Mouse (Mus musculus) lung, adult 2 months (tissue): ENCODE measurements around the gene Prrc2b. TPM values are rescaled to one million over a fixed set of nuclear protein-coding genes. Genes with fewer than 3 reads are reported as not detected.

Experiments
- DNase-seq: peaks from one replicate; pipeline ENCODE4 v3.0.0; 2022
- H3K4me1 ChIP-seq: fragments of 200-500 bp; 2 replicates; pipeline ENCODE4 v1.6.1; 2011; ENCODE audit warnings: low read length; ENCODE audit not compliant: control insufficient read depth, insufficient read depth
- H3K4me3 ChIP-seq: fragments of 200-500 bp; replicated peaks from 2 replicates; pipeline ENCODE3; 2011; ENCODE audit warnings: low read depth, mild to moderate bottlenecking, control low read depth, low read length; ENCODE audit errors: extremely low read depth
- CTCF ChIP-seq: fragments of 200-500 bp; IDR thresholded peaks from 2 replicates; pipeline ENCODE4 v1.5.1; 2011; ENCODE audit warnings: mild to moderate bottlenecking, low read length, control low read depth; ENCODE audit not compliant: insufficient read depth
- POLR2A ChIP-seq: fragments of 200-500 bp; IDR thresholded peaks from 2 replicates; pipeline ENCODE4 v1.6.1; 2011; ENCODE audit warnings: low read depth, mild to moderate bottlenecking, control low read depth, low read length, borderline replicate concordance; ENCODE audit errors: extremely low read depth
- WGBS: fragments of 180-500 bp; shearing (Covaris S2); methylation state at CpG from one replicate; pipeline ENCODE4 v1.1.7; 2018; 5-methylcytosine and 5-hydroxymethylcytosine counted together
- polyA plus RNA-seq: library from polyadenylated mRNA; depleted of rRNA; stranded (reverse); fragments of >200 nt; gene quantifications from 2 replicates; pipeline ENCODE4 v1.2.3, GENCODE M21; 2012; rRNA removed

Prrc2b gene
- polyA plus RNA-seq, 1 experiment: 68.5 TPM

DNA sequence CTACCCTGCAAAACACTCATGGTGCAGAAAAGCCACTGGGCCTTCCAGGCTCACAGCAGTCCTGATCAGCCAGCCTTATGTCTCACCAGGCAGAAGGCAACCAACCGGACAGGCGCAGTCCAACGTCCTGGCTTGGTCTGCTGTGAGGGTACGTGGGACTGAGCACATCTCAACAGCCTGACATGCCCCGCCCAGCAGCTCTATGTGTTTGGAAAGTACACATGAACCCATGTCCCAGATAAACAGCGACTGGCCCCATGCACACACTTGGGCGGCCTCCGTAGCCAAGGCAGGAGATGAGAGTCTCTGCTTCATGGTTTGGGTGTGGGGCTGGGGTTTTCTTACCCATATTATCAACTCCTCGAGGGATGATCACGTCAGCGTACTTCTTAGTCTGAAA is 105.4 kb downstream of the Prrc2b start:
- WGBS: 87% methylated on average over 11 of the region's 11 CpGs

DNA sequence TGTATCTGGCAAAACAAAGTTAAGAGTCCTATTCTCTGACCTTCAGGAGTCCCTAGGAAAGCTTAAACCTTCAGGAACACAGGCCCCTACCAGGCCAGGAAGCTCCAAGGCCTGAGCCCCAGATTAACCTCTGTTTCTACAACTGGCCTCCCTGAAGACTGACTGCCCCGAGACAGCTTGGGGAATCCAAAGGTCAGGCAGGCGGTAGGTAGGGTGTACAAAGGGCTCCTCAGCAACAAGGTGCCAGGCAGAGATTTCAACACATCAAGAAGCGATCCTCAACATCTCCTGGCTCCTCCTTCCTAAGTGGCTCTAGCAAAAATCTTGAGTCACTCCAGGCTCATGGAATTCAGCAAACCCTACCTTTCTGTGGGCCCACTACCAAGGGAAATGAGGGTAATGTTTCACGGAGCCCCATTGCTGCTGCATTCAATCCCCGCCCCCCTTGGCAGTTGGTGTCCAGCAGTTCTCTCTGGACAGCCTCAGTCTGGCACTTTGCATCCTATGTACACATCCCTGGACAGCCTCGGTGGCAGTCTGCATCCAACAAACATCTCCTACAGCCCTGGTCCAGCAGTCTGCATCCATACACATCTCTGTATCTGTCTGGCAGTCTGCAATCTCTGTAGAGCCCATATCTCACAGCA is 108.1 kb downstream of the Prrc2b start:
- WGBS: 42% methylated on average over 6 of the region's 6 CpGs
- no peak for DNase-seq
- H3K4me1 ChIP-seq: no peaks in the 10 kb centered on the region; the same call in 1 of the 2 replicates
- TF ChIP-seq CTCF (no peak), POLR2A (no peak)
- peak overlapping the region; percentile 51 for H3K4me3 ChIP-seq

More for the DNA sequence above, 105.4 kb downstream of the Prrc2b start:
- Histone ChIP-seq H3K4me1 (no peaks in the 10 kb centered on the region; the same call in 1 of the 2 replicates), H3K4me3 (no peak overlapping the region)
- TF ChIP-seq POLR2A: no peak
- no peak for TF ChIP-seq CTCF
- no peak for DNase-seq

DNA sequence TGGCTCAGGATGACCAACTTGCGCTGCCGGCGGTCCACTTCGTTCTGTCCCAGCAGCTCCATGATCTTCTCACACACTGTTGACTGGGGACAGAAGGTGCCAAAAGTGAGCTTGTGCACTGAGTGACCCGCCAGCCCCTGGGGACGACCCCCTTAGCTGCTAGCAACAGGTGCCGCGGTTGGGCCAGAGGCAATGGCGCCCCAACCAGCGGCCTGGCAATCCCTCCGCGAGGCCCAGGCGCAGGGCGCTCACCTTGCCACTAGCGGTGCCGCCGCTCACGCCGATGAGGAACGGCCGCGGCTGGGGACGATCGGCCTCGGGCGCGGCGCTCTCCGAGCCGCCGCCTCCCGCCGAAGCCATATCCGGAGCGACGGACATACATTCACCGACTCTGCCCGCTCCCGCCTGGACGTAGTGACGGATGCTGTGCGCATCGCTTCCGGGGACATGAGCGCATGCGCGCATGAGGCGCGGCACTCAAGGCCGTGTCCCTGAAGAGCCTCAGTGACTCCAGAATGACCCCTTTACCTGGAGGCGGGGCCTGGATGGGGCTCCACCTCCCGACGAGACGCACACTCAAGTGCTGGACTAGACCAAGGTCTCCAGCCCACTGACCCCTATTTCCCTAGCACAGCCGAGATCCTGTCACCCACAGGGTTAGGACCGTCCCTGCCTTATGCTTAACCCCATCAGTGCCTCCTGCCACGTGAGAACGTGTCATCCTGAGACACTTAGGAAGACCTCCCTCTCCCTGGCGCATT is 109.0 kb downstream of the Prrc2b start, which contains the start of gene Uck1:
Gene Uck1, minus strand, starts transcription at position 503 of the 761 bp plus-strand sequence.
- 1% methylated on average over 59 of the region's 59 CpGs for WGBS
- DNase-seq: peak; percentile 88
- H3K4me1 ChIP-seq: no peaks in the 10 kb centered on the region; the same call in 1 of the 2 replicates
- TF ChIP-seq CTCF: no peak
- TF ChIP-seq POLR2A: peak; percentile 92; the same call in 1 of the 2 replicates
- H3K4me3 ChIP-seq: peak within 1 kb of the TSS; percentile 61

DNA sequence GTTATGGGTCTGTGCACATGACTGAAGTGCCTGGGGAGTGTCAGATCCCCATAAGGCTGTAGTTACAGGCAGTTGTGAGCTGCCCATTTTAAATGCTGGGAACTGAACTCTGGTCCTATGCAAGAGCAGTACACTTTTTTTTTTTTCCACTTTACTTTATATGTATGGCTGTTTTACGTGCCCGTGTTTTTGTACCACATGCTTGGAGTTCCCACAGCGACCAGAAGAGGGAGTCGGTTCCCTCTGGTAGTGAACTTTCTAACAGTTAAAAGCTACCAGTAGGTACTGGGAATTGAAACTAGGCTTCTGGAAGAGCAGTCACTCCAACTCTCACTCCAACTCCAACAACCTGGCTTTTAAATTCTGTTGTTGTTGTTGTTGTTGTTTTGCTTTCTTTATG is 109.8 kb downstream of the Prrc2b start:
- H3K4me1 ChIP-seq: no peaks in the 10 kb centered on the region; the same call in 1 of the 2 replicates
- TF ChIP-seq CTCF (peak; percentile 34; the same call in 1 of the 2 replicates), POLR2A (no peak)
- no peak for DNase-seq
- no peak overlapping the region for H3K4me3 ChIP-seq
- 30% methylated on average over 4 of the region's 4 CpGs for WGBS

DNA sequence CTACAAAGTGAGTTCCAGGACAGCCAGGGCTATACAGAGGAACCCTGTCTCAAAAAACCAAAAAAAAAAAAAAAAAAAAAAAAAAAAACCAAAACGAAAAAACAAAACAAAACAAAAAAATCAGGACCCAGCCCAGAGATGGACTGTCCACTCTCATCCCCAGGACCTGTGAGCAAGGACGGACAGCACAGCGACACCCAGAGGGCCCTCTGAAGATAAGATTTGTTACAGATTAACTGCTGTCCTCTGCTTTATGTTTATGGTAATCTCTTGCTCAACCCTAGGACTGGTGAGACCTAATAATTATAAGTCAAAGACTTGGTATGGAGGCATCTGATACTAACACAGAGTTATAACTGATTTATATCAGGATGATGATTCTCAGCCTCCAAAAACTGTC is 124.9 kb downstream of the Prrc2b start:
- 77% methylated on average over 3 of the region's 3 CpGs for WGBS
- H3K4me3 ChIP-seq: no peak overlapping the region
- no peaks in the 10 kb centered on the region for H3K4me1 ChIP-seq
- DNase-seq: no peak
- TF ChIP-seq POLR2A (no peak), CTCF (no peak)

DNA sequence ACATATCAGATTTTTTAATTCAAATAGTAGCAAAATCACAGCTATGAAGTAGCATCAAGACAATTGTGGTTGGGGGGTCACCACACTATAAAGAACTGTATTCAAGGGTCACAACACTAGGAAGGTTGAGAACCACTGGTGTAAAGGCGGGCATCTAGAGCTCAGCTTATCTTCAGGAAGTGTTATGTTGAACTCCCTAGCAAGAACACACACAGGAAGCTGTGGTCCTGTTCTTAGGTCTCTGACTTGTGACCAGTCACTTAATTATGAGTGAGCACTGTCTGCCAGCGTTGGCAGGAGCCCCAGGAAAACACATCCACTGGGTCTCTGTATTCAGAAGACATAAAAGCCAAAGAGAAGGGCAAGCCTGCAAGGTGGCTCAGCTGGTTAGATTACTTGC is 131.4 kb downstream of the Prrc2b start:
- 54% methylated on average over 2 of the region's 2 CpGs for WGBS
- no peak for DNase-seq
- TF ChIP-seq POLR2A (no peak), CTCF (no peak)
- Histone ChIP-seq H3K4me3 (no peak overlapping the region), H3K4me1 (peaks cover 6% of the 10 kb centered on the region)

DNA sequence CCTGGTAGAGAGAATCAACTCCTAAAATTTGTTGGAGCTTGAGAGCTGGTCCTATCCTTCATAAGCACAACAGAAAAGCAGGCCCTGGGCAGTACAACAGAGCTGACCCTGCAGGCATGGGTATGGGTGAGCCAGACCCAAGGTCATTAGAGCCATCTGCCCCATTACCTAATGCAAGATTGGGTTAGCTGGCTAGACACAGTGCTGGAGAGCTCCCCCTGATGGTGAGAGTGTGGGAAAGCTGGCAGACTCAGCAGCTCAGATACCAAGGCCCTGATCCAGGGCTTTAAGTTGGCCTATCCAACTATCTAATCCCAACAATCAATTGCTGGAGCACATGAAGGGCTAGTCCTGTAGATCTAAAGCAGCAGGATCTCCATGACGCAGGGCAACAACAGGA is 131.8 kb downstream of the Prrc2b start:
- DNase-seq: peak; percentile 52
- TF ChIP-seq POLR2A: no peak
- peak; percentile 90 for TF ChIP-seq CTCF
- 90% methylated on average over 1 of the region's 1 CpGs for WGBS
- Histone ChIP-seq H3K4me1 (peaks cover 6% of the 10 kb centered on the region), H3K4me3 (no peak overlapping the region)

DNA sequence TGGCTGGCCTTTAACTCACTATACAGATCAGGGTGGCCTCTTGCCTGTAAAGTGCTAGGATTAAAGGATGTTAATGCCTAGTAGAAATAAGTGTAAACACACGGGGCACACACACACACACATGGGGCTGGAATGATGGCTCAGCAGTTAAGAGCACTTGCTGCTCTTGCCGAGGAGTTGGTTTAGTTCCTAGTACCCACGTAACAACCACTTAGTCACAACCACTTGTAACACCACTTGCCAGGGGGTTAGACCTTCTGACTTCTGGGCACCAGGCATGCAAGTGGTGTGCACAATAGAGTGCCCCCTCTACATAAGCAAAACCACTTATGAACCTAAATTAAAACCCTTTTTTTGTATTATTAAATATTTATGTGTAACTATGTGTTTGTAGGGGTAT is 133.1 kb downstream of the Prrc2b start:
- H3K4me3 ChIP-seq: no peak overlapping the region
- H3K4me1 ChIP-seq: peaks cover 7% of the 10 kb centered on the region
- no peak for DNase-seq
- 72% methylated on average over 3 of the region's 3 CpGs for WGBS
- TF ChIP-seq CTCF (no peak), POLR2A (no peak)

Other genes with a start within 250 kb of the Prrc2b start
- 3.5 and 9.0 TPM in 2 replicates for gene Aif1l, start 200.9 kb upstream of the Prrc2b start, polyA plus RNA-seq
- 31.6 and 35.1 TPM in 2 replicates for gene Nup214, start 176.6 kb upstream of the Prrc2b start, polyA plus RNA-seq
- gene Fam78a, start 66.2 kb upstream of the Prrc2b start, polyA plus RNA-seq: 6.0 and 7.5 TPM in 2 replicates
- 8.0 and 9.5 TPM in 2 replicates for gene Plpp7, start 55.6 kb upstream of the Prrc2b start, polyA plus RNA-seq
- gene Pomt1, start 85.5 kb downstream of the Prrc2b start, polyA plus RNA-seq: 17.9 and 21.8 TPM in 2 replicates
- gene Uck1, start 109.1 kb downstream of the Prrc2b start, polyA plus RNA-seq: 62.8 and 65.4 TPM in 2 replicates
- gene Golga2, start 136.3 kb downstream of the Prrc2b start, polyA plus RNA-seq: 34.8 and 45.0 TPM in 2 replicates
- gene Swi5, start 137.0 kb downstream of the Prrc2b start, polyA plus RNA-seq: 110 and 135 TPM in 2 replicates
- gene Ciz1, start 201.2 kb downstream of the Prrc2b start, polyA plus RNA-seq: 237 and 245 TPM in 2 replicates
- 44.0 and 60.3 TPM in 2 replicates for gene Dnm1, start 202.3 kb downstream of the Prrc2b start, polyA plus RNA-seq
- 170 and 173 TPM in 2 replicates for gene 1110008P14Rik, start 230.9 kb downstream of the Prrc2b start, polyA plus RNA-seq
- gene Lcn2, start 237.2 kb downstream of the Prrc2b start, polyA plus RNA-seq: 193 and 242 TPM in 2 replicates
- gene Ptges2, start 244.8 kb downstream of the Prrc2b start, polyA plus RNA-seq: 14.7 and 23.8 TPM in 2 replicates